Mouse (Mus musculus): ENCODE data around the gene Cabp5. TPM values are rescaled to one million over a fixed set of nuclear protein-coding genes. Genes with fewer than 3 reads are reported as not detected.
"Not testable (repeated sequence)": the region's sequence is repeated elsewhere in the genome, so short reads cannot be mapped to it uniquely, and the experiment has no call there.

The Cabp5 gene
- not detected in 2 replicates for total RNA-seq (2014; rRNA removed; ENCODE audit: low replicate concordance)
- polyA plus RNA-seq (2015; fragmentation: Nextera tagmentation; extraction: Ambion mirVana) = not detected in 2 replicates

DNA sequence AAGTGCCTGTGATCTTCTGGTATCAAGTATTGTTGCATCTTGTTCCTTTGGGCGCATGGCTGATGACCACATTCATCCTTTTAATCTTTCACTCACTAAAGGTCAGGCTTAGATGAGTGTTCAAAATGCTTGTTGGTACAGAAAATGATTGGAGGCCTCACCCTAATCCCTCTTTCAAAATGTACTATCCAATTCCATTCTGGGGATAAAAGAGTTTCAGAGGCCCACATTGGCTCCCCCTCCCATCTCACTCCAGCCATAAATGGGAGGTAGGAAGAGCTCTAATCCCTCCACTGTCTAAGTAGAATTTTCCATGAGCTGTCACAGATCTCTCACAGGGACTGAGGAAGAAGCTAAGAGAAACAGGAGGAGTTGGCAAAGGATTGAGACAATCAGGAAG is at the start of gene Cabp5:
Gene Cabp5 (plus strand): TSS at position 301 of the 400 bp plus-strand sequence.
- H3K9ac ChIP-seq (replicated peaks; ENCODE audit: low read depth, low read length) = no peak within 1 kb of the TSS
- no peak within 1 kb of the TSS for H3K4me2 ChIP-seq (ENCODE audit: low read depth, low read length)
- DNase-seq (ENCODE audit: low spot score) = no peak
- no peak within 1 kb of the TSS for H3K27ac ChIP-seq (ENCODE audit: low read depth)
- H3K36me3 ChIP-seq (replicated peaks; ENCODE audit: control insufficient read depth, insufficient read depth, low read length) = no peaks in the 10 kb centered on the region
- H3K9me3 ChIP-seq (replicated peaks; ENCODE audit: control insufficient read depth, low read length) = no peaks in the 10 kb centered on the region
- H3K27me3 ChIP-seq (ENCODE audit: control insufficient read depth, insufficient read depth, low read length) = no peaks in the 10 kb centered on the region
- H3K4me1 ChIP-seq (ENCODE audit: control insufficient read depth, insufficient read depth) = no peaks in the 10 kb centered on the region
- TF ChIP-seq CTCF (IDR thresholded peaks at IDR 0.05; ENCODE audit: low read depth) = no peak
- TF ChIP-seq EP300 (IDR thresholded peaks at IDR 0.05; ENCODE audit: low read depth) = no peak
- no peak for ATAC-seq (ENCODE audit: insufficient read depth, low read depth)
- 53% methylated on average over 1 of the region's 1 CpGs for WGBS
- no peak within 1 kb of the TSS for H3K4me3 ChIP-seq (ENCODE audit: low read depth, low read length)

DNA sequence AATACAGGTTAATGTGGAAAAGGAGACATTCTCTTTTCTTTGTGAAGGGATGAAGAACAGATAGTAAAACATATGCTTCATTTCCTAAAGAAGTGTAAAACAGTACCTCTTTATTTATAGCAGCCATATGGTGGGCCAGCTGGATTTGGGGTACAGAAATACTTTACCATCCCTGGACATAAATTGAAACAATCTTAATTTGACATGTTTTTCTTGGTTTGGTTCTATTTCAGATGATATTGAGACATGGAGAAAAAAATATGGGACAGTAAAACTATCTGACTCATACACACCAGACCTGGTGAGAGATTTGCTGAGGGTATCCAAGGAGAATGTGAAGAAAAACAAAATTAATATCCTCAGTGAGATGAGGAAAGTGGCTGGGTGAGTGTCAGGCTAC is 42.0 kb upstream of the Cabp5 start:
- no peak for ATAC-seq (ENCODE audit: insufficient read depth, low read depth)
- Histone ChIP-seq H3K4me3 (ENCODE audit: low read depth, low read length) (no peak overlapping the region), H3K27ac (ENCODE audit: low read depth) (no peak overlapping the region), H3K36me3 (replicated peaks; ENCODE audit: control insufficient read depth, insufficient read depth, low read length) (no peaks in the 10 kb centered on the region; the same call in 1 of the 2 replicates), H3K27me3 (ENCODE audit: control insufficient read depth, insufficient read depth, low read length) (no peaks in the 10 kb centered on the region), H3K9me3 (replicated peaks; ENCODE audit: control insufficient read depth, low read length) (0 out of 2 replicates have a peak, but pooled peaks cover 4% of the 10 kb centered on the region), H3K4me2 (ENCODE audit: low read depth, low read length) (no peak overlapping the region), H3K9ac (replicated peaks; ENCODE audit: low read depth, low read length) (no peak overlapping the region), H3K4me1 (ENCODE audit: control insufficient read depth, insufficient read depth) (no peaks in the 10 kb centered on the region)
- TF ChIP-seq CTCF (IDR thresholded peaks at IDR 0.05; ENCODE audit: low read depth) = no peak
- no peak for TF ChIP-seq EP300 (IDR thresholded peaks at IDR 0.05; ENCODE audit: low read depth)
- no peak for DNase-seq (ENCODE audit: low spot score)

DNA sequence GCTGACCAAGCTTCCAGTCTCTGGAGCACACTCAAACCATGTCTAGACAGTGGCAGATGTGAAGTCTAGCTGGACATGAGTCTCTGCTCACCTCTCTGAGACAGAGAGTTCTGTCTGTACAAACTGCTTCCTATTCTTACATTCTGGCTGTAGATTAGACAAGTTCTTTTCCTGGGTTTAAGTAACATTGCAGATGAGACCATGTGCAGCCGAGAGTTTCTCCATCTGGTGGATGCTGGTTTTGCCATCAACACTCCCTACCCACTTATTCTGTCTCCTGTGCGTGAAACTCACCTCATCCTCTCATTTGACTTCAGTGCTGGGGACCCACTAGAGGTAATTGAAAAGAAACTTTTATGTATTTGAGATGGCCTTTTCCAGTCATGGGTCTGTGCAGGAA is 17.3 kb upstream of the Cabp5 start:
- H3K27me3 ChIP-seq (ENCODE audit: control insufficient read depth, insufficient read depth, low read length) = no peaks in the 10 kb centered on the region
- H3K27ac ChIP-seq (ENCODE audit: low read depth) = no peak overlapping the region
- H3K36me3 ChIP-seq (replicated peaks; ENCODE audit: control insufficient read depth, insufficient read depth, low read length) = no peaks in the 10 kb centered on the region
- H3K4me3 ChIP-seq (ENCODE audit: low read depth, low read length) = no peak overlapping the region
- TF ChIP-seq CTCF (IDR thresholded peaks at IDR 0.05; ENCODE audit: low read depth) (no peak), EP300 (IDR thresholded peaks at IDR 0.05; ENCODE audit: low read depth) (no peak)
- H3K4me1 ChIP-seq (ENCODE audit: control insufficient read depth, insufficient read depth) = no peaks in the 10 kb centered on the region
- ATAC-seq (ENCODE audit: insufficient read depth, low read depth) (no peak), DNase-seq (ENCODE audit: low spot score) (no peak)
- WGBS = 71% methylated on average over 2 of the region's 2 CpGs
- H3K9ac ChIP-seq (replicated peaks; ENCODE audit: low read depth, low read length) = no peak overlapping the region
- H3K9me3 ChIP-seq (replicated peaks; ENCODE audit: control insufficient read depth, low read length) = no peaks in the 10 kb centered on the region
- H3K4me2 ChIP-seq (ENCODE audit: low read depth, low read length) = no peak overlapping the region

DNA sequence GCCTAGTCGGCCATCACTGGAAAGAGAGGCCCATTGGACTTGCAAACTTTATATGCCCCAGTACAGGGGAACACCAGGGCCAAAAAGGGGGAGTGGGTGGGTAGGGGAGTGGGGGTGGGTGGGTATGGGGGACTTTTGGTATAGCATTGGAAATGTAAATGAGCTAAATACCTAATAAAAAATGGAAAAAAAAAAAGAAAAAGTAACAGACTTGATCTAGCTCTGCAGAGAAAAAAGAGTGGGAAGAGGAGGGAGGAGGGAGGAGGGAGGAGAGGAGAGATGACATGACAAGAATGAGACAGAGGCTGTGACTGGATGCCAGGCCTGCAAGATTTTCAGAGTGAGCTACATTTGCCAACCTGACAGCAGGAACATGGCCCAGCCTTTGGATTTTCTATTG is 52.6 kb downstream of the Cabp5 start, which contains the start of gene Bsph1:
Gene Bsph1 (plus strand): TSS at position 301 of the 400 bp plus-strand sequence.
- 29% methylated on average over 1 of the region's 1 CpGs for WGBS
- not testable (repeated sequence) for H3K27ac ChIP-seq (ENCODE audit: low read depth); H3K27me3 ChIP-seq (ENCODE audit: control insufficient read depth, insufficient read depth, low read length); H3K4me1 ChIP-seq (ENCODE audit: control insufficient read depth, insufficient read depth); H3K9ac ChIP-seq (replicated peaks; ENCODE audit: low read depth, low read length); H3K4me2 ChIP-seq (ENCODE audit: low read depth, low read length); DNase-seq (ENCODE audit: low spot score); H3K36me3 ChIP-seq (replicated peaks; ENCODE audit: control insufficient read depth, insufficient read depth, low read length); H3K4me3 ChIP-seq (ENCODE audit: low read depth, low read length); ATAC-seq (ENCODE audit: insufficient read depth, low read depth)
- H3K9me3 ChIP-seq (replicated peaks; ENCODE audit: control insufficient read depth, low read length) = peaks cover 11% of the 10 kb centered on the region; the same call in 1 of the 2 replicates

Other genes with a start within 250 kb of the Cabp5 start
- not detected in 2 replicates for gene Vmn1r88, start 238.6 kb upstream of the Cabp5 start, total RNA-seq (2014; rRNA removed; ENCODE audit: low replicate concordance)
- not detected in 2 replicates for gene Vmn1r88, start 238.6 kb upstream of the Cabp5 start, polyA plus RNA-seq (2015; fragmentation: Nextera tagmentation; extraction: Ambion mirVana)
- not detected in 2 replicates for gene Vmn1r89, start 185.1 kb upstream of the Cabp5 start, total RNA-seq (2014; rRNA removed; ENCODE audit: low replicate concordance)
- not detected in 2 replicates for gene Vmn1r89, start 185.1 kb upstream of the Cabp5 start, polyA plus RNA-seq (2015; fragmentation: Nextera tagmentation; extraction: Ambion mirVana)
- gene Lig1, start 120.8 kb upstream of the Cabp5 start, total RNA-seq (2014; rRNA removed; ENCODE audit: low replicate concordance) = 2.9 and 12.9 TPM in 2 replicates
- 20.1 TPM in 2 replicates for gene Lig1, start 120.8 kb upstream of the Cabp5 start, polyA plus RNA-seq (2015; fragmentation: Nextera tagmentation; extraction: Ambion mirVana)
- gene Zswim9, start 119.4 kb upstream of the Cabp5 start, total RNA-seq (2014; rRNA removed; ENCODE audit: low replicate concordance) = 0.99 and 1.6 TPM in 2 replicates
- gene Zswim9, start 119.4 kb upstream of the Cabp5 start, polyA plus RNA-seq (2015; fragmentation: Nextera tagmentation; extraction: Ambion mirVana) = 3.6 and 5.7 TPM in 2 replicates
- 0.15 and 0.27 TPM in 2 replicates for gene Pla2g4c, start 73.5 kb upstream of the Cabp5 start, total RNA-seq (2014; rRNA removed; ENCODE audit: low replicate concordance)
- gene Pla2g4c, start 73.5 kb upstream of the Cabp5 start, polyA plus RNA-seq (2015; fragmentation: Nextera tagmentation; extraction: Ambion mirVana) = 0.07 and 0.12 TPM in 2 replicates
- gene Bsph1, start 52.7 kb downstream of the Cabp5 start, total RNA-seq (2014; rRNA removed; ENCODE audit: low replicate concordance) = not detected in 2 replicates
- not detected in 2 replicates for gene Bsph1, start 52.7 kb downstream of the Cabp5 start, polyA plus RNA-seq (2015; fragmentation: Nextera tagmentation; extraction: Ambion mirVana)
- not detected in 2 replicates for gene Bsph2, start 172.9 kb downstream of the Cabp5 start, total RNA-seq (2014; rRNA removed; ENCODE audit: low replicate concordance)
- gene Bsph2, start 172.9 kb downstream of the Cabp5 start, polyA plus RNA-seq (2015; fragmentation: Nextera tagmentation; extraction: Ambion mirVana) = not detected in 2 replicates
- not detected in 2 replicates for gene Sult2a5, start 225.8 kb downstream of the Cabp5 start, total RNA-seq (2014; rRNA removed; ENCODE audit: low replicate concordance)
- gene Sult2a5, start 225.8 kb downstream of the Cabp5 start, polyA plus RNA-seq (2015; fragmentation: Nextera tagmentation; extraction: Ambion mirVana) = not detected in 2 replicates